Mouse (Mus musculus) monocyte, adult 5-6 weeks (primary cell): ENCODE measurements around the gene Ccr7. TPM values are rescaled to one million over a fixed set of nuclear protein-coding genes. Genes with fewer than 3 reads are reported as not detected.

Source experiments
- ATAC-seq: fragments of 153-309, 156-312 bp; replicated peaks from 2 replicates; pipeline ENCODE4 v1.8.0; 2017; ENCODE audit warnings: mild to moderate bottlenecking; ENCODE audit not compliant: low TSS enrichment, insufficient number of reproducible peaks, severe bottlenecking, poor library complexity, low FRiP score
- total RNA-seq: library from RNA; stranded (forward); fragments of 200-1000, 200-491, 200-594 nt; gene quantifications from 3 replicates; pipeline ENCODE4 v1.2.3, GENCODE M21; 2017

Ccr7 gene
- total RNA-seq, 1 experiment from 2014 or later = 31.2 TPM

DNA sequence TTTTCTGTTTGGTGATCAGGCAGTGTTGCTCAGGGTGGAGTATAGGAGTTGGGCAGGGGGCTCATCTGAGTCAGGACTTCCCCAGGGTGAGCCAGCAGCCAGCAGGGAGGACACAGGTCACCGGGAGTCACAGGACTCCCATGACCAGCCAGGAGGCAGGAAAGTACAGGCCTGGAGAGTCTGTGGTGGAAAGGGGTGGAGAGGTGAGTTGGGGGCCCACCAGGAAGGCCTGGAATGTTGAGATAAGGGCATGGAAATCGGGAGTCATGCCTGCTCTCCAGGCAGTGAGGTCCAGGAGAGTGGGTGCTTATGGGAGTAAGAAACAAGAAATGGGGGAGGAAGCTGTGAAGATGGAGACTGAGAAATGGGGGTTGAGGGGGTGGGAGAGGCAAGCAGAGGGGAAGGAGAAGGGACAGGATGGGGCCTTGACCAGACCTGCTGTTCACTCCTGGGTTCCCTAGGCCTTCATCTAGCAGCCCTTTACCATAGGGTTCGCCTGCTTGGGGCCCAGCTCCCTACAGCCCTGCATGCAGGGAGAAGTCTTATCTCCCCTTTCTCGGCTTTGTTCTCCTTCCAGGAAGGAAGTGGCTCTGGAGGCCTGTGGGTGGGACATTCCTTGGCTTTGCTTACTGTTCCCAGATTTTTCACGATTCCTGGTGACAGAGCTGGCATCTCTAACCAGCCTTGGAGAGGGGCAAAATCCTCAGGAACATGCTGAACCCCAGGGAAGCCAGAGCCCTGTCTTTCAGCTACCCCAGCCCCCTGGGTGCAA is 28.2 kb downstream of the Ccr7 start:
- no peak for ATAC-seq

DNA sequence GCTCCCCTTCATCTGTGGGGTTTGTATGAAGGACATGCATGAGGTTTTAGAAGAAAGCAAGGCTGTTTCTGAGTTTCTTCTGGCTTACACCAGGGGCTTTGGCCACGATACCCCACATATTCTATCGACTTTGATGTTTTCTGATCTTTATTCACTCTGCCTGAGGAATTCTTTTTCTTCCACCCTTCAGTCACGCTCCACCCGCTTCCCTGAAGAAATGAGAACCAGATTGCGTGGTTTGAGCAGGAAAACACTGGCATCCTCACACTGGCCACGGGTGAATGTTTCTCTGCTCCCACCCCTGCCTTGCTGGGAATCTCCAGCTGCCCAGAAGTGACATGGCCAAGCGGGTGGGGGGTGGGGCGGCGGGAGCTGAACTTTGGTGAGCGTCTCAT is 30.2 kb downstream of the Ccr7 start:
- no peak for ATAC-seq

DNA sequence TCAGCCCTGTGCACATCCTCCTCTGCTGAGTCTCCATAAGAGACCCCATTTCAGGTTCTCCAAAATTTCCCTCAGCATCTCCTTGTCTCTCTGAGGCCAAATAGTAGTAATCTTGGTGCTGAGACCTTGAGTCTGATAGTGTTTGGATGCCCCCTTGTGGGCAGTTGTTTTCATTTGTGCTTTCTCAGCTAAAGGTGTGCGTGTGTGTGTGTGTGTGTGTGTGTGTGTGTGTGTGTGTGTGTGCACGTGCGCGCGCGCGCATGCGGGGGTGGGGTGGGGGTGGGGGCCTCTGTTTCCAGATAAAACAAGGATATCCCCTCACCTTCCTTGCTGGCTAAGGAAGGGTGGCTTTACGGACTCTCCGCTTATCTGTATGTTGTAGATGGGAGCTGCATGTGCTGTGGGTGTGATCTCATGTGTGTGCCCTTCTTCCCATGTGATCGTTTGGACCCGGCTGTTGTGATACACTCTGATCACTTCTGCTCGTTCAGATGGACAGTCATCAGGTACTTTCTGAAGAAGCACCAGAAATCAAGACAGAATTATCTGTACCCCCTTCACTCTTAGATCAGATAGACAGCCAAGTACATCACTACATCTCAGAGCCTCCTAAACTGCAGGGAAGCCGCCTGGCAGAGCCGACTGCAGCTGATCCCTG is 30.8 kb downstream of the Ccr7 start:
- peak; percentile 60; the same call in 1 of the 2 replicates for ATAC-seq

DNA sequence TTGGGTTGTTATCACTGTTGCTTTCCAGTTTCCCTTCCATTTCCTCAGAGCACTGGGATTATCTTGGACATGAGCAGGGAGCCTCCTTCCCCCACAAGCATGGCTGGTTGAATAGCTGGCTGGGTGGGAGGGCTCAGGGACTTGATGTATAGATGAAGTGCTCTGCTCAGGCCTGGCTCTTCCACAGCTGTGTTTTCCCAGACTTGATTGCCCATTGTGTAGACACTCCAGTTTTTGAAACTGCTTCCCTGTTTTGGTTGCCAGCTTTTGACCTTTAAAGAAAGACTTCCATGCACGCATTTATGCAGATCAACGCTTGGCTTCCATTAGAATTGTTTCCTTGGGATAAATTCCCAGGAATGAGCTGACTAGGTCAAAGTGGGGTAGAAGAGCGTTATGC is 32.2 kb downstream of the Ccr7 start:
- no peak for ATAC-seq

DNA sequence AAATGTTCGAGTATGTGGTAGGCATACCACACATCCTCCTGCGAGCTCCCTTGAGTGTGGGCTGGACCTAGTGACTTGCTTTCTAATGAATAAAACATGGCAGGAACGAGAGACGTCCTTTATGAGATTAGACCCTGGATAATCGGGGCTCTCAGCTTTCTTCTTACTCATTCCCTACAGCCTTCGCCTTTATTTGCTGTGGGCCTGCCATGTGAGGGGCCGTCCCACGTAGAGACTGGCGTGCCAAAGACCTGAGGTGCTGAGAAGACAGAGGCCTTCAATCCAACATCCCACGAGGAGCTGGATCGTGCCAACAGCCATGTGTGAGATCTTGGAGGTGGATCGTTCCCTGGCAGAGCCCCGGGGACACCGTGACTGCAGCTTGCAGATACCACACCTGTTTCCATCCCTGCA is 33.7 kb downstream of the Ccr7 start:
- ATAC-seq = no peak

DNA sequence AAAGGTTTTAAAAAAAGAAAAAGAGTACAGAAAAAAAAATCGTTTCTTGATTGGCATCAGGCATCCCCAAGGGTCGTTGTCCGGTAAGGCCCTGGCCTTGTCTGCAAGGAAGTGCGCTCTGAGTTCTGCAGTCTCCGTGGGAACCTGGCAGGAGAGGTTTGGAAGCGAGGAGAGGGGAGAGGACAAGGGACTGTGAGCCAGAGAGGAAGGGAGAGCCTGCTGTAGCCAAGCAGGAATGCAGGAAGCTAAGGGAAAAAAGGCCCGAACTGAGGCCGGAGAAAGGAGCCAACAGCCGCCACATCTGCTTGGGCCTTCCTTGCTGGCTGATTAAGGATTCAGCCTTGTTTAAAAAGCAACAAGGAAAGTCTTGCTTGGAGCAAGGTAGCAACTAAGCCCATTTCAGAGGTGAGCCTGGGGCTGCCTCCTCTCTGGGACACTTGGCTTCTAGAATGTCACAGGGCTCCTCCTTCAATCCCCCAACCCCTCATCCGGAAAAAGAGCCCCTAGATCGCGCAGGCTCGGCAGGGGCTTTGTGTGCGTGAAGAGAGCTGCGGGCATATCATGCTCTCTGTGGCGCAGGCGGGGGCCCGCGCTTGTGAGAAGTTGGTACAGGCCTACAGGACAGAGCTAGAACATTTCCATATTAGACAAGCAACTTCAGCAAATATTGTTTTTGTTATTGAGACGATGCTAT is 34.2 kb downstream of the Ccr7 start:
- ATAC-seq = no peak

DNA sequence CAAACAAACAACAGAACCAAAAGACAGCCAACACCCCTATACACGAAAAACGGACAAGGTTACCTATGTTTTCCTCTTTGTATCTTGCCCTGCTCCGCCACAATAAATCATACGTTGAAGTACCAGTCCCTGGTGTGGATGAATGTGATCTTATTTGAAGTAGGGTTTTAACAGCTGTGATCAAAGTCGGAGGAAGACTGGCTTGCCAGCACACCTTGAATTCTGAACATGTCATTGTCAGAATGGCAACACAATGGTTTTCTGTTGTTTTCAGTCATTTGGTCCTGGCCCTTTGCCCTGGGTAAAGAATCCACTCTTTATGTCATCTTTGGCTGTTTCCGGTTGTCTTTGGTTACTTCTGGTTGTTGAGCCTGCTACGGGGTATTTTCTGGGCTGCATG is 35.9 kb downstream of the Ccr7 start:
- no peak for ATAC-seq

DNA sequence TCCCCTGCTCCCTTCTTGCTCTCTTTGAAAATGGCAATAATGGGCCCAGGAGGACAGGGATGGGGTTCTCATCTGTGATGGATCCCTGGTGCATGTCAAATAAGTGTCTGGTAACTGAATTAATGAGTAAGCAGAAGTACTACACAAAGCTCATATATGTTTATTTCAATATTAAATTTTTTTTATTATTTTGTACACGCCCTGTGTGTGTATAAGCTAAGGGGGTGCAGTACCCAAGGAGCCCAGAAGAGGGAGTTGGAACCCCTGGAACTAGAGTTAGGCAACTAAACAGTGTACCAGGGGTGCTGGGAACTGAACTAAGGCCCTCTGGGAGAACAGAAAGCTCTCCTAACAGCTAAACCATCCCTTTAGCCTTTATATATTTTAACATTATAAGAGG is 36.5 kb downstream of the Ccr7 start:
- ATAC-seq = no peak

DNA sequence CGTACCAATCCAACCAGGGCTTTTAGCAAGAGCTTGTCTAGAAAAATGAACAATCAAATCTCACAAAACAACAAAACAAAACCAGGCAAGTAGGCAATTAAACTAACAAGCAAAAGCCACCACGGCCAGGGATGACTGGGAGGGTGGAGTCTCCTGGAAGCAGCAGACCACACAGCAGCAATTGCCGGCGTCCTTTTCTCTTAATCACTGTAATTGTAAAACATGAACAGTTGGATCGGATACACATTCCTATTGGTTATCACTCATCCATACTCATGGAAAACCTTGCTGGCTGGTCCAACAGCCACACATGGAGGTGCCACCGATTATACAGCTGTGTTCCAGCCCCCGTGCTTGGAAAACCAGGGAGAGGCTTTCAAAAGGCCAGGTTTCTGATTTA is 37.0 kb downstream of the Ccr7 start:
- ATAC-seq = no peak

DNA sequence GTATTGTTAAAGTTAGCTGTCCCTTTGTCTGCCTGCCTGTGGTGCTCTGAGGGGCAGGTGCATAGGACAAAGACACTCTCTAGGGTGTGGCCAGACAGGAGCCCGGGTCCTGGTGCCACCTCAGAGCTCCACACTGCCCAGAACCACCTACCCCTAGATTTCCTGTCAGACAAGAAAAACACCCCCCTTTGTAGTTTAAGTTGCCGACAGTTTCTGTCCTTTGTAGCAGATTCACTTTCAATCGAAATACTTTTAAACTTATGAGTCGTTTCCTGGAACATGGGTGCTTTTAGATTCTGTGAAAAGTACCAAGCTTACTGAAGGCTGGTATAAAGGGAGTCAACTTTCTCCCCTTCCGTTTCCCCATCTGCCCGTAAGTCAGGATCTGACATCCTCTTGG is 38.9 kb downstream of the Ccr7 start:
- ATAC-seq = no peak

DNA sequence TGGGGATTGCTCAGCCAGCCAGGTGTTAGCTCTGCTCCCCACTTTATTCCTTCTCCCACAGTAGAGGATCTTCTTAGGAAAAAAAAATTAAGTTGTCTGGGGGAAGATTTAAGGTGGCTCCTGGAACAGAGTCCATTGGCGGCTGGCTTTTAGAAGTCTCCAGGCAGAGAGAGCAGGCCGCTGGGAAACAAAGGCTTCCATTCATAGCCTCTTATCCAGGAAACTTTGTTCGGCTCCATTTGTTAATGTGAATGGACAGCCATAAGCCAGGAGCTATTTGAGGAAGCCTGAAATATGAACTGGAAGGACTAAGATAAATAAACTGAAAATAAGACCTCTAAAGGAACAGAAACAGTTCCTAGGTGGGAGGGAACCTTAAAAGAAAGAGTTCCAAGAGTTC is 41.8 kb downstream of the Ccr7 start:
- no peak for ATAC-seq

DNA sequence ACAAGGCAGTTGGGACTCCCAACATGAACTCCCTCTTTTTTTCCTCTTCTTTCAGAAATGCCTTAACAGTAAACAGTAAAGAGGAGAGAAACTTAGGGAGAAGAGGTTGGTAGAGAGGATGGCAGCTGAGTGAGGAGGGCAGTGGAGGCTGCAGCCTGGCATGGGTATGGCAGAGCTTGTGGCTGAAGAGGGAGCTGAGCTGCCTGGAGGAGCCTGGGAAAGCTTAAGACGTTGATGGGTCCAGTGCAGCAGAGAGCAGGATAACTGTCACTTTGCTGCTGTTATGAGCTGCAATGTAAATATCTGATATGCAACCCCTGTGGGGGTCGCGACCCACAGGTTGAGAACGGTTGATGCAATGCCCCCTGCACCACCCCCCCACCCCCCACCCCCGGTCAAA is 42.2 kb downstream of the Ccr7 start:
- 0 out of 2 replicates have a peak, but pooled peaks have one; percentile 27 for ATAC-seq

DNA sequence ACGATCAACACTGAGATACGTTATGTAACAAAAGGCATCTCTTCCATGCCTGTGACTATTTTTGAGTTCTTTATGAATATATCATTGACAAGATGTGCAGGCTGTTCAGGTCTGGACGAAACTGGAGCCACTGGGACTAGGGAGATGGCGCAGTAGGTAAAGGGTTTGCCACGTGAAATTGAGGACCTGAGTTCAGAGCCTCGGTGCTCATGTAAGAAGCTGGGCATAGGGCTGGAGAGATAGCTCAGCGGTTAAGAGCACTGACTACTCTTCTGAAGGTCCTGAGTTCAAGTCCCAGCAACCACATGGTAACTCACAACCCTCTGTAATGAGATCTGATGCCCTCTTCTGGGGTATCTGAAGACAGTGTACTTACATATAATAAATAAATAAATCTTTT is 43.2 kb downstream of the Ccr7 start:
- no peak for ATAC-seq

DNA sequence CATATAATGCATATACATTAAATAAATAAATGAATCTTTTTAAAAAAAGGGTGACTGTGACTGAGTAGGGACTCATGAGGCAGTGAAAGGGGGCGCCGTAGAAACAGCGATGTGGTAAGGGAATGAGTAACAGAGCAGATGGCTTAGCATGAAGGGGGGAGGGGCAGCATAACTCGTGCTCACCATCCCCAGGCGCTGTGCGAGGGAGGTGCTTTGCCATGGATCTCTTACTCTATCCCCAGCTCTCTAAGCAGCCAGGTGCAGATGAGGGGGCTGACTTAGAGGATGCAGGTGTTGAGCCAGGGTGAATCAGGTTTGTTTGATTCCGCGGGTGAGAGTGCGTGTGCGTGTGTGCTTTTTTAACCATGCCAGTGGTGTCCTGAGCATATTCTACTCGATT is 43.7 kb downstream of the Ccr7 start:
- ATAC-seq = no peak

DNA sequence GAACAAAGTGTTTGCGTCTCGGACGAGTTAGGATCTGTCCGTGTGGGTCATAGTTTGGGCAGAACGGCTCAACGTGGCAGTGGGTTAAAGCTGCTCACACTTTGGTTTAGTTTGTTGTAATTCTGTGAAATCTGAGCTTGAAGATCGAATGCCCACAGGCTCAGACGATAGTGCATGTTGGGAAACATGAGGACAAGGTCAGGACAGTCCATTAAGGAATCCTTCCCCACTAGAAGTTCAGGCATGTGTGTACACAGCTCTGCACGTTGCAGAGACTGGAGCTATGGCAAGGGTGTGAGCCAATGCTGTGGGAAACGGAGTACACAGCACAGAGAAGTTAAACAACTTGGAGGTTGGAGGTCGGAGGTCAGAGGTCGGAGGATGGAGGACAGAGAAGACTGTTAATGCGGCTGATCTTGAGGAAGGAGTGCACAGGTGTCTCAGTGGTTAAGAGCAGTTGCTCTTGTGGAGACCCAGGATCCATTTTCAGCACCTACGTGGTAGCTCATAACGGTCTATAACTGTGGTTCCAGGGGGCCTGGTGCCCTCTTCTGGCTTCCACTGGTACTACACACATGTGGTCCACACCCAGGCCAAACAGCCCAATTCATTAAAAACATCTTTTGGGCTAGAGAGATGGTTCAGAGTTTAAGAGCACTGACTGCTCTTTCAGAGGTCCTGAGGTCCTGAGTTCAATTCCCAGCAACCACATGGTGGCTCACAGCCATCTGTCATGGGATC is 44.3 kb downstream of the Ccr7 start:
- no peak for ATAC-seq

DNA sequence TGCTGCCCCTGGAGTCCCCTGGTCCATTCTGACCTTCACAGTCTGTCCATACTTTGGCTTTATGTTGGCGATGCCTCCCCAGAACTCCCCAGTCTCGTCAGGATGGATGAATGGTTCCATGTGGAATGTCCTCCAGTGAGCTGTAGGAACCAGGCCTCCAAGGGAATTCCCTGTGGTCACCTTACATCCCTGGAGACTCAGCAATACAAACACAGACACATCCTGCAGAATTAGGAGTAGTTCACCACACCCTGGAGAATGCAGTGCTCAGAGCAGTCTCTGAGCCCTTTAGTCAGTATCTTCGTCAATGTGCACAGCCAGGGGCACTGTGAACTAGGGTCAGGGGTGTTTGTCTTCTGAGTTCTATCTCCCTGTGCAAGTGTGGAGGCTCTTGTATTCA is 46.6 kb downstream of the Ccr7 start:
- ATAC-seq = no peak

DNA sequence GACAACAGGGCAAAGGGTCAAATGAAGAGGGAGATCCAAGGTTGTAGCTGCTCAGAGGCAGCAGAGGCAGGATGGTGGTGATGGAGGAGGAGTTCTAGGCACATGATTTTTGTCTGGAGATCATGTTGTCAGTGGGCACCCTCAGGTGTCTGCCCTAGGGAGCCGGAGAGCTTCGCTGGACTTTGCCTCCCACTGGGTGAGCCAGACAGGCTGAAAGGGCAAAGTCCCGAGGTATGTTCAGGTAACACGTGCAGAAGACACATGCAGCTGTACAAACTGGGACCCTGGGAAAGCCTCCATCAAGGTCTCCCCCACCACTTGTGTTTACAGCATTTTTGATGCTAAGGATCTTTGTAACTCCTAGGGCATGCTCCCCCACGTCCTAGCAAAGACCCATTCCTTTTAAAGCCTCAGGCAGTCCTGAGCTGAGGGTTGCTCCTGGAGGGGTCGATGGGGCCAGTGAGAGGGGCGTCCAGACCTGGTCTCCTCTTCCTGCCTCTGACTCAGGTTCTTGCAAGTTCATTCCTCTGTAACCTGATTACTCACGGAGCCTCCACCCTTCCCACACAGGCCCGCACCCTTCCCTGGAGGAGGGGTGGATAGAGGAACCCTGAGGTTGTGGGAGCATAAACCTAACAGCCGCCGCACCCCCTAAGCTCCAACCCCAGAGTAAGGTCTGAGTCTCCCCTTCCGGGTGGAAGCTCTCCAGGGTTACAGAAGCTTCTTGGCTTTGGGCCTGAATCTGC is 48.7 kb downstream of the Ccr7 start:
- no peak for ATAC-seq

DNA sequence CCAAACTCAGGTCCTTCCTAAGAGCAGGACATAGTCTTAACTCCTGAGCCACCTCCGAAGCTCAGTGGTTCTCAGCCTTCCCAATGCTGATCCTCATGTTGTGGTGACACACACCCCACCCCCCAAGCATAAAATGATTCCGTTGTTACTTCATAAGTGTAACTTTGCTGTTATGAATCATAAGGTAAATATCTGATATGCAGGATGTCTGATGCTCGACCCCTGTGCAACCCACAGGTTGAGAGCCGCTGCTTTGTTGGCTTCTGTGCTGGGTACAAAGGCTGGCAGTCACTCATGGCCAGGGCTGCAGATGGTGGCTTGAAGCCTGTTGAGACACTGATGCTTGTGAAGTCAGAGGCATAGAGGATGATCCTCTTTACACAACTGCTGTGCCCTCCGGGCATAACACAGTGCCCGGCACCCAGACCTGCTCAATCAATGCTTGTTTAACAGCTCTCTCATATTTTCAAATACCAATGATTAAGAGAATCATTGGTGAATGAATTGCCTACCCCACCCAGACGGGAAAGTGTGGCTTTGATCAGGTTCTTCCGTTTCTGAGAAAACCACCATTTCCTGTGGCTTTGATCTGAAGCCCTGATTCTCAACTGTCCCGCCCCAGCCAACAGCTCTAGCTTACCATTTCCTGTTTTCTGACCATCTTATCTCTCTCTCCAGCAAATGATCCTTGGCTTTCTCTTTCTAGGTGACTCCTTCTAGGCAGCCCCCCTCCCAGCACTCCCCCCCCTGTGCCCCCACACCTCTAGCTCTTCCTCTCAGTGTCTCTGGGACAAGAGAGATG is 50.1 kb downstream of the Ccr7 start:
- ATAC-seq = peak; percentile 58; the same call in 1 of the 2 replicates
